Mouse (Mus musculus): ENCODE data around the gene Gins2. TPM values are rescaled to one million over a fixed set of nuclear protein-coding genes. Genes with fewer than 3 reads are reported as not detected.
A peak's percentile ranks its signal among the peaks of the same experiment; 100 is the strongest.

The Gins2 gene
- polyA plus RNA-seq, 1 experiment, result 6.9 TPM

DNA sequence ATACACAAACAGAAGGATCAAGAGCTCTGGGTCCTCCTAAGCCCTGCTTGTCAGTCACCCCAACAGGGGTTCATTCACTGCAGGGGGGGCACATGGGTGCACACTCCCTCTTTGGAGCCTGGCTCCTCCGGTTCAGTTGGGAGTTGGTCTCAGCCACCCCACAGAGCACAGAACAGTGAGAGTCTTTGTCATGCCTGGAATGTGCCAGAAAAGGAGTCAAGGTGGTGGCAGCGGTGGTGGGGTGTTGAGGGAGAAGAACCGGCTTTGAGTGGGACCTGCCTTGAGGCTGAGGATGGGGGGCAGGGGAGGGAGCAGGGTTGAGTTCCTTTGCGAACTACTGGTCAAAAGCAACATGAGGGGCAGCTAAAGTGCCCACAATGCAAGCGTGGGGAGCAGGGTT lies 40.9 kb upstream of the Gins2 start:
- Histone ChIP-seq H3K27me3 (replicated peaks; ENCODE audit: control insufficient read depth, insufficient read depth, low read length) (no peaks in the 10 kb centered on the region), H3K36me3 (ENCODE audit: control insufficient read depth, insufficient read depth, low read length) (no peaks in the 10 kb centered on the region), H3K4me3 (ENCODE audit: insufficient read depth, low read depth, low read length) (no peak overlapping the region), H3K4me1 (ENCODE audit: control insufficient read depth, insufficient read depth, low read length) (no peaks in the 10 kb centered on the region), H3K27ac (ENCODE audit: insufficient read depth, low read depth, low read length) (no peak overlapping the region)
- TF ChIP-seq POLR2A (IDR thresholded peaks at IDR 0.05; ENCODE audit: low read depth, low read length) (no peak), CTCF (conservative IDR thresholded peaks at IDR 0.05; ENCODE audit: insufficient read depth, insufficient read length, low read depth, low read length) (no peak)
- no peak for DNase-seq
- WGBS, result 71% methylated on average over 5 of the region's 5 CpGs

DNA sequence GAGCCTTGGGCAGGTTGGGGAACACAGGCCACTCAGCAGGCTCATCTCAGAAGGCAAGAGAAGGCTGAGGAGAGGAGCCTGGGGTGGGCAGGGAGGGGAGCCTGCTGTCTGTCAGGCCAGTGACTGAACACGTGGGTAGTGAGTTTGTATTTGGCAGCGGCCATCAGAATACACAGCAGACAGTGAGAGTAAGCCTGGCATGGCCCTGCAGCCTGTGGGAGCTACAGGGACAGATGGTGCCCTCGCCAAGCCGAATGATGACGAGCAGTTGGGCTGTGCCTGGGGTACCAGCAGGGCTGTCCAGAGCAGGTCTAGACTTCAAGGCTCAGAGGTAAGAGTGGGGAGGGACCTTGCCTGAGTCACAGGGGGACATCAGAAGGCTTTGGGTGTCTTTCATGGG lies 38.2 kb upstream of the Gins2 start:
- Histone ChIP-seq H3K36me3 (ENCODE audit: control insufficient read depth, insufficient read depth, low read length) (no peaks in the 10 kb centered on the region), H3K27ac (ENCODE audit: insufficient read depth, low read depth, low read length) (no peak overlapping the region), H3K4me1 (ENCODE audit: control insufficient read depth, insufficient read depth, low read length) (no peaks in the 10 kb centered on the region), H3K27me3 (replicated peaks; ENCODE audit: control insufficient read depth, insufficient read depth, low read length) (no peaks in the 10 kb centered on the region), H3K4me3 (ENCODE audit: insufficient read depth, low read depth, low read length) (no peak overlapping the region)
- 89% methylated on average over 5 of the region's 5 CpGs for WGBS
- TF ChIP-seq CTCF (conservative IDR thresholded peaks at IDR 0.05; ENCODE audit: insufficient read depth, insufficient read length, low read depth, low read length) (no peak), POLR2A (IDR thresholded peaks at IDR 0.05; ENCODE audit: low read depth, low read length) (no peak)
- no peak for DNase-seq

DNA sequence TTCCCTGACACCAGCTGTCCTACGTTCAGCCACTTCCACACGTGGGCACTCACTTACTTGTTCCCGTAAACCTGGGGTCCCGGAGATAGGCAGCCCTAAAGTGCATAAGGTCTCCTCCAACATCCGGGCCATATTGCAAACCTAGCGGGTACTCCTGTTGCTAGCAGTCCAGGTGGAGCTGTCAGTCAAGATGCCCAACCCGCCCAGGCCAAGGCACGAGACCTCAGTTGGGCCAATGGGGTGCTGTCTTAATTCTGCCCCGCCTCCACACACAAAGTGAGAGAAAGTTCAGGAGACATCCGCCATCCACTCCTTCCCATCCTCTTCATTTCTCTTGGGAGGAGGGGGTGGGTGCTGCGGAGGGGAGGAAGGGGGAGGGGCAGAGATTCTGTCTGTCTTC lies 37.4 kb upstream of the Gins2 start:
- Histone ChIP-seq H3K4me3 (ENCODE audit: insufficient read depth, low read depth, low read length) (no peak overlapping the region), H3K27ac (ENCODE audit: insufficient read depth, low read depth, low read length) (no peak overlapping the region), H3K27me3 (replicated peaks; ENCODE audit: control insufficient read depth, insufficient read depth, low read length) (no peaks in the 10 kb centered on the region), H3K36me3 (ENCODE audit: control insufficient read depth, insufficient read depth, low read length) (no peaks in the 10 kb centered on the region), H3K4me1 (ENCODE audit: control insufficient read depth, insufficient read depth, low read length) (no peaks in the 10 kb centered on the region)
- 85% methylated on average over 11 of the region's 11 CpGs for WGBS
- no peak for DNase-seq
- TF ChIP-seq CTCF (conservative IDR thresholded peaks at IDR 0.05; ENCODE audit: insufficient read depth, insufficient read length, low read depth, low read length) (no peak), POLR2A (IDR thresholded peaks at IDR 0.05; ENCODE audit: low read depth, low read length) (no peak)

DNA sequence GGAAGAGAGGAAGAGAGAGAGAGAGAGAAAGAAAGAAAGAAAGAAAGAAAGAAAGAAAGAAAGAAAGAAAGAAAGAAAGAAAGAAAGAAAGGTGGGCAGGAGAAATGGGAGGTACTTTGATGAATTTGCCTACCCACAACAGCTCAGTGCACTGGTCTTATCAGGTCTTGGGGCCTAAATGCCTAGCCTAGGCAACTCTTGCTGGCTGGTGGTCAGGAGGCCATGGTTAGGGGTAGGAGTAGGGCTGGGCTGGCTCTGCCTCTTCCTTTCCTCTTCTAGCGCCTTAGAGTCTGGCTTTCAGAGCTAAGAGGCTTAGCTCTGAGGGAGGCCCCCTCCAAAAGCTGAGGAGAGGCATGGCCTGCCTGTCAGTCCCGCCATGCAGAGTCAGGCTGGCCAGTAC lies 34.5 kb upstream of the Gins2 start:
- no peak overlapping the region for H3K27ac ChIP-seq (ENCODE audit: insufficient read depth, low read depth, low read length)
- H3K4me1 ChIP-seq (ENCODE audit: control insufficient read depth, insufficient read depth, low read length), result no peaks in the 10 kb centered on the region
- H3K4me3 ChIP-seq (ENCODE audit: insufficient read depth, low read depth, low read length), result no peak overlapping the region
- 79% methylated on average over 2 of the region's 2 CpGs for WGBS
- DNase-seq, result no peak
- H3K27me3 ChIP-seq (replicated peaks; ENCODE audit: control insufficient read depth, insufficient read depth, low read length), result no peaks in the 10 kb centered on the region
- no peaks in the 10 kb centered on the region for H3K36me3 ChIP-seq (ENCODE audit: control insufficient read depth, insufficient read depth, low read length)
- TF ChIP-seq POLR2A (IDR thresholded peaks at IDR 0.05; ENCODE audit: low read depth, low read length), result no peak
- no peak for TF ChIP-seq CTCF (conservative IDR thresholded peaks at IDR 0.05; ENCODE audit: insufficient read depth, insufficient read length, low read depth, low read length)

DNA sequence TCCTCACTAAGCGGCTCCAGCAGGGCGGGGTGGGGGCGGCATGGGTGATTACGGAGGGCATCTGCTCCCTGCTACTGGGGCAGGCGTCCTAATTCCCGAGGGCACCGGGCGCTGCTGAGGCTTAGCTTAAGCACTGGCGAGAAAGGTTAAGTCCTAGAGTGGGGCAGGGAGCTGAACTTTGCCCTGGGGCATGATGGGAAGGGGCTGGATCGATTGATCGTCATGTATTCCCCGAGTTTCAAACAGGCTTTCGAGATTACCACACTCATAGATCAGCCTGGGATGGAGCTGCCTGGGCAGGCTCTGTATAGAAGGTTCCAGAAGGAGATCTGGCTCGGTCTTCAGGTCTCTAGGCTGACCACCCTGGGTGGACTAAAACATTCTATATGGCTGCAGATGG lies 33.1 kb upstream of the Gins2 start:
- Histone ChIP-seq H3K27me3 (replicated peaks; ENCODE audit: control insufficient read depth, insufficient read depth, low read length) (no peaks in the 10 kb centered on the region), H3K4me3 (ENCODE audit: insufficient read depth, low read depth, low read length) (no peak overlapping the region), H3K4me1 (ENCODE audit: control insufficient read depth, insufficient read depth, low read length) (no peaks in the 10 kb centered on the region), H3K36me3 (ENCODE audit: control insufficient read depth, insufficient read depth, low read length) (no peaks in the 10 kb centered on the region), H3K27ac (ENCODE audit: insufficient read depth, low read depth, low read length) (no peak overlapping the region)
- TF ChIP-seq CTCF (conservative IDR thresholded peaks at IDR 0.05; ENCODE audit: insufficient read depth, insufficient read length, low read depth, low read length) (no peak), POLR2A (IDR thresholded peaks at IDR 0.05; ENCODE audit: low read depth, low read length) (no peak)
- DNase-seq, result no peak
- 94% methylated on average over 14 of the region's 14 CpGs for WGBS

DNA sequence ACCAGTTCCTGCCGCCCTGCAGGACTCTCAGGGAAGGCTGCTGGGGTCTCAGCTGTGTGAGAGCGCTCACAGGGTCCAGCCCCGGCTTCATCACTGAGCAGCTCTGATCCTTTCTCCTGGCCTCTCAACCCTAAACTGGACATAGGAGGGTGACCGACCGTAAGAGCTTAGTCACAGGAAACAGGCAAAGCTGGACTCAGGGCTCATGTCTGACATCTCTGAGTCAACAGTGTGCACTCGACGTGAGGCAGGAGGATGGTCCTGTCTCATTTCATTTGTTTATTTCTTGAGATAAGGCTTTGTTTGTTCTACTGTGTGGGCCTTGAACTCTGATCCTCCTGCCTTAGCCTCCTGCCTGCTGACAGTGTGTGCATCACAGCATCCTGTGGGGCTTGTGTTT lies 31.3 kb upstream of the Gins2 start:
- TF ChIP-seq POLR2A (IDR thresholded peaks at IDR 0.05; ENCODE audit: low read depth, low read length) (no peak), CTCF (conservative IDR thresholded peaks at IDR 0.05; ENCODE audit: insufficient read depth, insufficient read length, low read depth, low read length) (no peak)
- Histone ChIP-seq H3K4me3 (ENCODE audit: insufficient read depth, low read depth, low read length) (no peak overlapping the region), H3K27me3 (replicated peaks; ENCODE audit: control insufficient read depth, insufficient read depth, low read length) (no peaks in the 10 kb centered on the region), H3K36me3 (ENCODE audit: control insufficient read depth, insufficient read depth, low read length) (no peaks in the 10 kb centered on the region), H3K4me1 (ENCODE audit: control insufficient read depth, insufficient read depth, low read length) (no peaks in the 10 kb centered on the region), H3K27ac (ENCODE audit: insufficient read depth, low read depth, low read length) (no peak overlapping the region)
- no peak for DNase-seq
- WGBS, result 75% methylated on average over 7 of the region's 7 CpGs

DNA sequence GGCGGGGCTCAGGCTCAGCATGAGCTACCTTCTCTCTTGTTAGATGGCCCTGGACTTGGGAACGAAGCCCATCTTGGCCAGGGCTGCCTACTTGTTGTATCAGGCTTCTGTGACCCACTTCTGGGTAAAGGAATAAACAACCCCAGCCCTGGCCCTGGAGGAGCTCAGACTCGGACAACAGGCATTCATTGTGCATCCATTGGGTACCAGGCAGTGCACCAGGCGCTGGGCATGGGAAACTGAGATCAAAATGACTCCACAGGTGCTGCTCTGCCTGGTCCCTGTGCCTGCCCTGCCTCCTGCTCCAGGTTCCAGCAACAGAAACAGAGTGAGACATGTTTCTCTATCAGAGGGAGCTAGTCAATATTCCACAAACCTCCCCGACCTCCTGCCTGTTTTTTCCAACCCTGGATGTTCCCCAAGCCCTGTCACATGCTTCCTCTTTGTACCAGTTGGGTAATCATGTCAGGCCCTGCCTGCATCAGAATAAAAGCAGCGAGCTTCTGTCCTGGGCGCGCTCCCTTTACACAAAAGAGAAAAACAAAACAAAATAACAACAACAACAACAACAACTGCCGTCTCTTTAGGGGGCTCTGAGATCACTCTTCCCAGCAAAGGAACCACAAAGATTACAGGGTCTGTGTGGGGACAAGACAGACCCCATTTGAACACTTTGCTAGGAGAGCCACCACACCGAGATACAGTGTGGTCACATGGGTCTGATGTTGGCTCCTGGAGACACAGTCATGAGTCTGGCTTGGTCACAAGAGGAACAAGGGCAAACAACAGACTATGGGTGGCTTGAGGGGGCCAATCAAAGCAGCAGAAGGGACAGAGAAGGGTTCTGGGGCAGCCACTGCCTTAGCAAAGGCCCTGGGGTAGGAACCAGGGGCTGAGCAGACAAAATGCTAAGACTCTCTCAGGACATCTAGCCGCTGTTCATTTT lies 30.4 kb upstream of the Gins2 start:
- WGBS, result 79% methylated on average over 11 of the region's 11 CpGs

More for the DNA sequence above, 30.4 kb upstream of the Gins2 start:
- peak; percentile 29 for DNase-seq
- no peak overlapping the region for H3K27ac ChIP-seq (ENCODE audit: insufficient read depth, low read depth, low read length)
- no peaks in the 10 kb centered on the region for H3K4me1 ChIP-seq (ENCODE audit: control insufficient read depth, insufficient read depth, low read length)
- no peak overlapping the region for H3K4me3 ChIP-seq (ENCODE audit: insufficient read depth, low read depth, low read length)
- no peaks in the 10 kb centered on the region for H3K36me3 ChIP-seq (ENCODE audit: control insufficient read depth, insufficient read depth, low read length)
- no peaks in the 10 kb centered on the region for H3K27me3 ChIP-seq (replicated peaks; ENCODE audit: control insufficient read depth, insufficient read depth, low read length)
- TF ChIP-seq CTCF (conservative IDR thresholded peaks at IDR 0.05; ENCODE audit: insufficient read depth, insufficient read length, low read depth, low read length) (no peak), POLR2A (IDR thresholded peaks at IDR 0.05; ENCODE audit: low read depth, low read length) (no peak)
